Mouse (Mus musculus): ENCODE results near the gene Klhl22.

Gene Klhl22

DNA sequence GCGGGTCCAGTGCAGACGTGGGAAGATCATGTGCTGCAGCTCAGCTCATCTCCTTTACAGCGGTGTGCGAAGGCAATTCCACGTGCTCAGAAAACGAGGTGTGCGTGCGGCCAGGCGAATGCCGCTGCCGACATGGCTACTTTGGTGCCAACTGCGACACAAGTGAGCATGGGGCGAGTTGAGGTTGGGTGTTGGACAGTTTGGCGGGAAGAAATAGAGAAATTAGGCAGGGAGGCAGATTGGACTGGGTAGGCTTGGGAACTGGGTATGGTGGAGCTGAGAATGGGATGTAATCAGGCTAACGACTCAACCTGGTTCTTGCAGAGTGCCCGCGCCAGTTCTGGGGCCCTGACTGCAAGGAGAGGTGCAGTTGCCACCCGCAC, 43.0 kb downstream of the Klhl22 start:
- in situ Hi-C loops (cut with MboI, MseI) = loop anchor here (5.0 kb wide), 1 partner anchor 60 kb away; no protein-coding TSS in a partner anchor

DNA sequence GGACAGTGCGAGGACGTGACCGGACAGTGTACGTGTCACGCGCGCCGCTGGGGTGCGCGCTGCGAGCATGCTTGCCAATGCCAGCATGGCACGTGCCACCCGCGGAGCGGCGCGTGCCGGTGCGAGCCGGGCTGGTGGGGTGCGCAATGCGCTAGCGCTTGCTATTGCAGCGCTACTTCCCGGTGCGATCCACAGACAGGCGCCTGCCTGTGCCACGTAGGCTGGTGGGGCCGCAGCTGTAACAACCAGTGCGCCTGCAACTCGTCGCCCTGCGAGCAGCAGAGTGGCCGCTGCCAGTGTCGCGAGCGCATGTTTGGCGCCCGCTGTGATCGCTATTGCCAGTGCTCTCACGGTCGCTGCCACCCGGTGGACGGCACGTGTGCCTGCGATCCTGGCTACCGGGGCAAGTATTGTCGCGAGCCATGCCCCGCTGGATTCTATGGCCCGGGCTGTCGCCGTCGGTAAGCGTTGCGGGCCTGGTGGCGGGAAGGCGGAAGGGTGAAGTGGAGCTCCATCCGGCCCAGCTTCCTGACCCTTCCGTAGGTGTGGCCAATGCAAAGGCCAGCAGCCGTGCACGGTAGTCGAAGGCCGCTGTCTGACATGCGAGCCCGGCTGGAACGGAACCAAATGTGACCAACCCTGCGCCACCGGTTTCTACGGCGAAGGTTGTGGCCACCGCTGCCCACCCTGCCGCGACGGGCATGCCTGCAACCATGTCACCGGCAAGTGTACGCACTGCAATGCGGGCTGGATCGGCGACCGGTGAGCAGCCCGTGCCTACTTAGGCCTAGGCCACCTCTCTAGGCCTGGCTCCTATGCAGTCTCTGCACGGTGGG, 43.6 kb downstream of the Klhl22 start:
- in situ Hi-C loops (cut with MboI, MseI) = loop anchor here (5.0 kb wide), 1 partner anchor 61 kb away; no protein-coding TSS in a partner anchor

DNA sequence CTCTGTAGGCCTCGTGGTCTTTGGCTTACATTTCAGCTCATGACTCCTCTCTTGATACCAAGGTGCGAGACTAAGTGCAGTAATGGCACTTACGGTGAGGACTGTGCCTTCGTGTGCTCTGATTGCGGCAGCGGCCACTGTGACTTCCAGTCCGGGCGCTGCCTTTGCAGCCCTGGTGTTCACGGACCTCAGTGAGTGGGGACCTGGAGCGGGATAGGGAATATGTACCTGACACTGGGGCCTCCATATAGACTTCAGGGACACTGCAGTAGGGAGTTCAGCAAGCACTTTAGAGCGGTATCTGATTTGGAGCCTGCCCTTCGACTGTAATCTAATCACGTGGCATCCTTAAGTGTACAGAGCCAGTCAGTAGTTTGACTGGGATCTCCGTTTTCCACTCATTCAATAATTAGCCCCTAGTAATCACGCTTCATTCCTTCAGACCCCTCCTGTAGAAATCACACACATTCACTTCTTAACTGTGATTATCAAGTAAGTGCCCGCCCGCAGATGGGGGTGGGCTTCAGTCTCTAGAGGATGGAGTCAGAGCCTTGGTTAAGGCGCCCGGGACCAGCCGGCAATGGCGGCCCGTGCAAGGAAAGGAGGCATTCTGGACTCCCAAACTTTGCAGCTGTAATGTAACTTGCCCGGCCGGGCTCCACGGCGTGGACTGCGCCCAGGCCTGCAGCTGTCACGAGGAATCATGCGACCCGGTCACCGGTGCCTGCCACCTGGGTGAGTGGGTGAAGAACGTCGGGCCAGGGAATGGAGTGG, 44.4 kb downstream of the Klhl22 start:
- in situ Hi-C loops (cut with MboI, MseI) = loop anchor here (5.0 kb wide), 1 partner anchor 62 kb away; no protein-coding TSS in a partner anchor

DNA sequence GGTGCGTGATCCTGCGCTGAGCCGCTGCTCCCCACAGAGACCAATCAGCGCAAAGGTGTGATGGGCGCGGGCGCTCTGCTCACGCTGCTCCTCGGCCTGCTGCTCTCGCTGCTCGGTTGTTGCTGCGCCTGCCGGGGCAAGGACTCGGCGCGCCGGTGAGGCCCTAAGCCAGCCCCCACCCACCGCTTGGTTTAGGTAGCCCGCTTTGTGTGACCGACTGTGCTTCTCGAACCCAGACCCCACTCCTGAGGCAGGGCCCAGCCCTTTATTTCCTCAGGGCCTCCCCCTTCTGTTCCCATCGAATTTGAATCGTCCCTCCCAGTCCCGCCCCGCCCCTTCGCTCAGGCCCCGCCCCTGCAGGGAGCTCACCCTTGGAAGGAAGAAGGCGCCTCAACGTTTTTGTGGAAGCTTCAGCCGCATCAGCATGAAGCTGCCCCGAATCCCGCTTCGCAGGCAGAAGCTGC, 45.1 kb downstream of the Klhl22 start:
- in situ Hi-C loops (cut with MboI, MseI) = loop anchor here (5.0 kb wide), 1 partner anchor 62 kb away; no protein-coding TSS in a partner anchor

DNA sequence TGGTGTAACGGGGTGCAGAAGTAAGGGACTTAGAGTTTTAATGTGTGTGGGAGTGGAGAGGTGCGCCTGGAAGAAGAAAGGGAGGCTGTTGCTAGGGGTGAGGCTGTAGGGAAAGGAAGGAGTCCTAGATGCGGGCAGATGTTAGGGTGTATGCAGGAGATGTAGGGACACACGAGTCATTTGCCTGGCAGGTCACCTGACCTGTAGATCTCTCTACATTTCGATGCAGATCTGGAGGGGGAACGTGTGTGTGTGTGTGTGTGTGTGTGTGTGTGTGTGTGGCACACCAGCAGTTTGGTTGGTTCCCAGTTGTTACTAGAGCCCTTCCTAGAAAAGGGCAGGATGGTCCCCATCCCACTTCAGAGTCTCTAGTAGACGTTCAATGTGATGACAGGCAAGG, 45.6 kb downstream of the Klhl22 start:
- in situ Hi-C loops (cut with MboI, MseI) = loop anchor here (5.0 kb wide), 1 partner anchor 63 kb away; no protein-coding TSS in a partner anchor

DNA sequence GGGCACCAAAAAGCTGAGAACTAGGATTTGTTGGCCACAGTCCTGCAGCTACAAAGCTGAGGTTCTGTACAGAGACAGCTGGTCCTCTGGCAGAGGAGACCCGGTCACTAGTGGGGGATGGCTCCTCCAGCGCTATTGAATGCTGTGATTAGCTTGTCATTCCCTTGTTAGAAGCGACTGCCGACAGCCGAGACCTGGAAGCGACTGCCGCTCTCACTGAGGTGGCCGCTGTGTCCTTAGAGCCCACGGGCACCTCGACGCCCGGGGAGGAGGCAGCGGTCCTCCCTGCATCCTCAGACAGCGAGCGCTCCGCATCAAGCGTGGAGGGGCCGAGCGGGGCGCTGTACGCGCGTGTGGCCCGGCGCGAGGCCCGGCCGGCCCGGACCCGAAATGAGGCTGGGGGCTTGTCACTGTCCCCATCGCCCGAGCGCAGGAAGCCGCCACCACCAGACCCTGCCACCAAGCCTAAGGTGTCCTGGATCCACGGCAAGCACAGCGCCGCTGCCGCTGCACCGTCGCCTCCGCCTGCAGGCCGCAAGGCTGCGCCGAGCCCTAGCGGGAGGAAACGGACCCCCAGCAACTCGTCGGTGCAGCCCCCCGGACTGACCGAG, 47.3 kb downstream of the Klhl22 start:
- in situ Hi-C loops (cut with MboI, MseI) = no loop called here

DNA sequence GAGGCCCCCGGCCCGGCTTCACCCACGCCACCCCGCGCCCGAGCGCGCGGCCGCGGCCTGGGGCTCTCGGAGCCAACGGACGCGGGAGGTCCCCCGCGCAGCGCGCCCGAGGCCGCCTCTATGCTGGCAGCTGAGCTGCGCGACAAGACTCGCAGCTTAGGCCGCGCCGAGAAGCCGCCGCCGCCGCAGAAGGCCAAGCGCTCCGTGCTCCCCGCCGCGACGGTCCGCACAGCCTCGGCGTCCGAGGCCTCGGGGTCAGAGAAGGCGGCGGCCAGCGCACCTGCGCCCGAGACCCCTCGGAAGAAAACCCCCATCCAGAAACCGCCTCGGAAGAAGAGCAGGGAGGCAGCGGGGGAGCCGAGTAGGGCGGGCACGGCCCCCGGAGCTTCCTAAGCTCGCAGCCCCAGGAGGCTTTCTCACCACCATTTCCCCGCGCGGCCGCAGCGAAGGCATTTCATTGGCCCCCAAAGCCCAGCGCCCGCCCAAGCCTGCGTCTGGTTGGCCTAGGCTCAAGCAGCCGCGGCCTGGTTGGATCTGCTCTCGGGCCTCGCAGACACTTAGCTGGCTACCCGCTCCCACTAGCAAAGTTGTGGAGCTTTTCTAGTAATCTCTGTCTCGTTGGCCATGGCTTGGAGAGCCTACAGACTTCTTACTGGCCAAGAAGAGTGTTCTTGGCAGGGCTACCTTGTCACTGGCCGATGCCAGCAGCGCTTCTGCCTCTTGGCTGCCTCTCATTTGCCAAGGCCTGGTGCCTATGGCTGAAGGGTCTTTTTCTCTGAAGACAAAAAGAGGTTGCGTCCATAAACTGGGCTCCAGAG, 48.0 kb downstream of the Klhl22 start:
- in situ Hi-C loops (cut with MboI, MseI) = no loop called here

DNA sequence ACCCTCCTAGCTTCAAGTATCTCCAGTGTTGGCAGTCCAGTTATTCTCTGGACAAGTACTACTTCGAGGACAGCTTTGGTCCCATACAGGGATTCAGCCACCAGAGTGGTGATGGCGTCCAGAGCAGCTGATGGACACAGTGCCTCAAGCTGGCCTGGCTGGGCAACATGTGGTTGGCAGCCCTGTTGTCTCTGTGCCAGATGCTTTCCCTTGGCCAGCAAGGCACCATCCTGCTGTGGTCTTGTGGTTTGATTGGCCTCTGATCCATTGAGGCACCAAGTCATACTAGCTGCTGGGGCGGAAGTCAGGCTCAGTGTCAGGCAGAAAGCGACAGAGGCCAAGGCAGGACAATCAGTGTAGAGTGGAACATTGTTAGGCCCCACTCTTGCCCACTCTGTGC, 49.7 kb downstream of the Klhl22 start:
- in situ Hi-C loops (cut with MboI, MseI) = no loop called here

DNA sequence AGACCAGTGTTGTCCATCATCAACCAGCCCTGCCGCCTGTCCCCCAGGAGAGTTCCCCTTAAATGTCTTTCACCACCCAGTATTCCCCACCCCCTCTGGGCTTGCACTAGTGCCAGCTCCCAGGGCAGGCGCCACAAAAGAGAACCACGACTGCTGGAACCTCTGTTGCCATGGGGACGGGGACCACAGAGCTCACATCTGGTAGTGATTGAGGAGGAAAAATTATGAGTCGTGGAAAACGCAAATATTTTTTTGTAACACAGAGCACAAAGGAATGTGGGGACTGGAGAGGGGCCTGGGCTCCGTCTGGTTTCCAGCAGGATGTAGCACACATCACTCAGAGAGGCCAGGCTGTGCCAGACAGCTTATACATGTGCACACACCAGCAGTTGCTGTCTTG, 50.3 kb downstream of the Klhl22 start:
- in situ Hi-C loops (cut with MboI, MseI) = loop anchor here (10.0 kb wide), 1 partner anchor 1125 kb away; no protein-coding TSS in a partner anchor

DNA sequence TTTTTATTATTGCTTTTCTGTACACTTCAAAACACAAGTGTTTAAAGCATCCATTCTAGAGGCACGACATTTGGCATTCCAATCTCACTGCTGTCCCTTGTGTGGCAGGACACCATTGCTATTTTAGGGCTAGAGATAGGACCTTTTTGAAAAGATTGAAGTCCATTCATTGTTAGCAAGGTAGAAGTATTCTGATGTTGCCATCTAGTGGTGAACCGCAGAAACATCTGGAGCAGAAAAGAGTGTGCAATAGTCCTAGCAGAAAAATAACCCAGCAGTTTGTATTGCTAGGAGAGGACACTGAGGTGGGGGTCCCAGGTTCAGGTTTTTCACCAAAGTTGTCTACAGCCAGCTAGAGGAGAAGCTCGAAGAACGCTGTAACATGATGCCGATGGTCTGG, 52.7 kb downstream of the Klhl22 start:
- in situ Hi-C loops (cut with MboI, MseI) = loop anchor here (10.0 kb wide), 1 partner anchor 1123 kb away; no protein-coding TSS in a partner anchor

DNA sequence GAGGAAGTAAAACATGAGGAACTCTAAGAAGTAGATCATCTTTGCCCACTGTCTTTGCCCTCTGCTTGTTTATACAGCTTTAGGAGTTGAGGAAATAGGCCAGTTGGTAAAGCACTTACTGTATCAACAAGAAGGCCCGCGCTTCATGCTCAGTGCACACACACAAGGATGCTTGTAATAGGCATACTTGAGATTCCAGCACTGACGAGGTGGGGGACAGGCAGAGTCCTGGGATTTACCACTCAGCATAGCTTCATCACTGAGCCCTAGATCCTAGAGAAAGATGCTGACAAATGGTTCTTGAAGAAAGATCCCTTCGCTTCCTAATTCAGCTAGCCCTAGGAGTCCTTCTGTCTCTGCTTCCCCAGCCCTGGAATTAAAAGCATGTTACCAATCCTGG, 53.8 kb downstream of the Klhl22 start:
- in situ Hi-C loops (cut with MboI, MseI) = loop anchor here (10.0 kb wide), 1 partner anchor 1122 kb away; no protein-coding TSS in a partner anchor

DNA sequence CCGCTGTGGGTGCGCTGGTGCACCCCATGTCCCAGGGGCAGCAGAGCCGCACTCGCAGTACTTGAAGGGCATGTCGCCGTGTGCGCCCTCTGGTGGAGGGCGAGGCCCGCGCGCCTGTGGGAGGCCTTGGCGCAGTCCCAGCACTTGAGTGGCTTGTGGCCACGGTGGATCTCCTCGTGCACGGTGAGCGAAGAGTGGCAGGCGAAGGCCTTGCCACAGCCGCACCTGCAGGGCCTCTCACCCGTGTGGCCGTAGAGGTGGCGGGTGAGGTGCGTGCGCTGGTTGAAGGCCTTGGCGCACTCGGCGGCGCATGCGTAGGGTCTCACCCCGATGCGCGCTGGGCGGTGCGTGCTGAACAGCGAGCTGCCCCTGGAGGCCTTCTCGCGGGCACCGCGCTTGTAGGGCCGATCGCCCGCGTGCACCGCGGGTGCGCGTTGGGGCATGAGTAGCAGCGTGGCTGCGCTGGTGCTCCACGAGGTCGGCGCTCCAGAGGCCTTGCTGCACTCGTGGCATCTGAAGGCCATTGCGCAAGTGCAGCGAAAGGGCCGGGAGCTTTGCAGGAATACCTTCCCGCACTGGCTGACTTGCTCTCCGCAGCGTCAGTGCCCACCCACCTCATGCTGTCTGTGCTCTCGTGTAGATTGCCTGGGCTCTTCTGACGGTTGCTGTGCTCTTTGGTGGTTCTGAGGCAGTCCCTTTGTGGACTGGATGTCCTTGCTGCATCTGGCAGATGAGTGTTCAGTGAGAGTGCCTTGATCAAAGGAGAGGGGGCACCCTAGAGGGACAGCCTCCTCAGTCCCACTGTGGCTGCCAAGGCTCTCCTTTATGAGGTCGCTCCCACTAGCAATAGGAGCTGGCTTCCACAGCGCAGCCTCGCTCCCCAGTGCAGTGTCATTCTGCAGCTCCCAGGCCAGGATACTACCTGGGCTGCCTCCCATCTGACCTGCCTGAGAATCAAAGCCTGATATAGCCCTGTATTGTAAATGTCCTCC, 56.3 kb downstream of the Klhl22 start:
- in situ Hi-C loops (cut with MboI, MseI) = loop anchor here (10.0 kb wide), 1 partner anchor 1119 kb away; no protein-coding TSS in a partner anchor

DNA sequence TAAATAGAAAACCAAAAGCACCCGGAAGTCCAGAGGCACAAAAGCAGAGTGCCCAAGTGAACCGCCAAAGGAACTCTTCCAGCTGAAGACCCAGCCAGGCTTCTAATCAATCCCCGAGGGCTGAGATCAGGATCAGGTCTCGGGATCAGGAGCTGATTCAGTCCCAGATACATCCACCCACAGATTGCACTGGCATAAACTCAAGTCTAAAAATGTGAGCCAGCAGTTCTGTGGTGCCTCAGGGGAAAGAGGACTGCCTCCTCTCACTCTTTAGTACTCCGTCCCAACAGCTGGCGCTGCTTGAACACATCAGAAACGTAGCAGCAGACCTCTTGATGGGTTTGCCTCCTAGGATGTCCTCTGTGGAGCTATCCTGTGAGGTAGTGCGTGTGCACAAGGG, 57.1 kb downstream of the Klhl22 start:
- in situ Hi-C loops (cut with MboI, MseI) = loop anchor here (10.0 kb wide), 1 partner anchor 1118 kb away; no protein-coding TSS in a partner anchor

DNA sequence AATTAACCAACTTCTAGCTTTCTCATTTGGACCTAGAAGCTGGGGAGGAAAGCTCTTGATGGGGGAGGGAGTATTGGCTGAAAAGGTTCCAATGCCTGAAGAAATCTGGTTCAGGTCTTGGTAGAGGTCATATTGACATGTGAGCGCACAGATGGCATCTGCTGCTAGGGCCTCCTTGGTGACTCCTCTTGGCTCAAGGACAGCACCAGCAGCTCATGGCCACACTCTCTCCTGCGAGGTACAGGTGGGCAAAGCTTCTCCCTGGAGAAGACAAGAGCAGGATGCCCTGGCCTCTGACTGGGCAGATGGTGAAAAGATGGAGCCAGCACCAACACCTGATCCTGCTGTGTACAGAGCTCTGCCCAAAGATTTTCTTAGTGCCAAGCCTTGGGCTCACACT, 67.1 kb downstream of the Klhl22 start:
- in situ Hi-C loops (cut with MboI, MseI) = no loop called here

DNA sequence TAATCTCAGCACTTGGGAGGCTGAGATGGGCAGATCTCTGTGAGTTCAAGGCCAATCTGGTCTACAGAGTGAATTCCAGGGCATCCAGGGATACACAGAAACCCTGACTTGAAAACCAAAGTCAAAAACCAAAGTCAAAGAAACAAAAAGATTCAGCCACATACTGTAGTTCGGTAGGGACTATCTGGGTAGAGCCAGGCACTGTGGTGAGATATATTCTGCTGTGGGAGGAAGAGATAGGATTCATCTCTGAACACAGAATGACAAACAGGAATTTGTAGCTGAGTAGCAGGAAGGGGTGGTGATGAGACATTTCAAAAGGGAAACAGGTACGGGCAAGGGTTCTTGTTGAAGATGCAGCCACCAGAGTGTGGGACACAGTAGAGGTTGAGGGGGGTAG, 68.8 kb downstream of the Klhl22 start:
- in situ Hi-C loops (cut with MboI, MseI) = no loop called here

DNA sequence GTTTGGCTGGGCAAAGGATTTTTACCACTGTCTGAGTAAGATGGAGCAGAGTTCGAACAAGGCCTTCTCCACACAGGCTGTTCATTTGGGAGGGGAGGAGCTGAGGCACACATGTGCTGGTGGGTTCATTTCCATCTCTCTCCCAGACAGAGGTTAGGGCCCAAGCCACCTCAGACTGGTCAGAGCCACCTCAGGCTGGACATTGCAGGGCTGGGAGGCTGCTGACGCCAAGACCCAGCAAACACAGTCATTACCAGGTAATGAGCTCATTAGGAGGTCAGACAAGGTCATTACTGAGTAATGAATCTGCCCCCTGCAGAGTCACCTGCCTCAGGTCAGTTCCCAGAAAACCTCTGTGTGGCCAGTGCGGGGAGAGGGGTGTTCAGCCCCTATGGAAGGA, 69.4 kb downstream of the Klhl22 start:
- in situ Hi-C loops (cut with MboI, MseI) = no loop called here

DNA sequence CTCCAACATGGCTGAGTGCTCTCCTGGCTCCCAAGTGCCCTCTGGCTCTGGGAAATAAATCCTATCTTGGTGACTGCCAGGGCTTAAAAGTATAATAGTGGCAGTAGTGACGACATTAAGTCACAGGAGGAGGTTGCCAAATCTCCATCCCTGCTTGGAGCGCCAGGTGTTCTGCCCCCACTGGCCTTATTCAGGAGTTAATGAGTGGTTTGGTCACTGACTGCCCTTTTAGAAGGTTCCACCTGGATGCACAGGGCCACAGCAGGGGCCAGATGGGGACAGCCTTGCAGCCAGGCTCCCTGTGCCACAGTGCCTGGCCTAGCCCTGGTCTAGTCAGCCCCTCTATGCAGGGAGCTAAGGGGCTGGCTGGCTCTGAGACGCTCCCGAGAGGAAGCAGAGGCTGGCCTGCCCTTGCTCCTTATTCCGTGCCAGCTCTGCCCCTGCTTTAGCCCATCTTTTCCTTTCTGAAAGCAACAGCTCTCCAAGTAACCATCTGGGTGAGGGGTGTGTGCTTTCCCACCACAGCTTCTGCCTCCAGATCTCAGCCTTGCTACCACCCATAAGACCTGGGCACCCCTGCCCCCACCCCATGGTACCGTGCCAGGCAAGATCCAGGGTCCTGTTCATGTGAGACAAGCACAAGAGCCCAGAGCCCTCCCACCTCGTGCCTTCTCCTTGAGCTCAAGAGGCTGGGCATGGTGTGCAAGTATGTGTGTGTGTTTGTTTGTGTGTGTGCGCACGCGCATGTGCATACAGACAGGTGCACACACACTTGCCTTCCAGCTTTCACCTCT, 71.2 kb downstream of the Klhl22 start:
- in situ Hi-C loops (cut with MboI, MseI) = no loop called here

DNA sequence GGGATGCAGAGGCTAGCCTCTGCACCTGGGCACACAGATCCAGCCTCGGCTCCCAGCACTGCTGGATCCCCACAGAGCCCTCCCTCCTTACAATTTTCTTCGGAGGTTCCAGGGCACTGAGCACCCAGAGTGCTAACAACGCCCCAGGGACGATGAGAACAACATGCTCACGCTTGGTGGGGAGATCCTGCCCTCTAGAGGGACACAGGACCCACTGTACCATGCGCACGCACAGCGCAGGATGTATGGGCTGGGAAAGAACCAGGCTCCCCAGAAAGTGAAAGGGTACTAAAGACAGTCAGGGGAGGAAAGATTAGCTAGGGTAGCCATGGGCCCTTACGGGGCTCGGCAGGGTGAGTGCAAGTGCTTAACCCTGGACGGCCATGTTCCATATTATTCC, 72.4 kb downstream of the Klhl22 start:
- in situ Hi-C loops (cut with MboI, MseI) = no loop called here

DNA sequence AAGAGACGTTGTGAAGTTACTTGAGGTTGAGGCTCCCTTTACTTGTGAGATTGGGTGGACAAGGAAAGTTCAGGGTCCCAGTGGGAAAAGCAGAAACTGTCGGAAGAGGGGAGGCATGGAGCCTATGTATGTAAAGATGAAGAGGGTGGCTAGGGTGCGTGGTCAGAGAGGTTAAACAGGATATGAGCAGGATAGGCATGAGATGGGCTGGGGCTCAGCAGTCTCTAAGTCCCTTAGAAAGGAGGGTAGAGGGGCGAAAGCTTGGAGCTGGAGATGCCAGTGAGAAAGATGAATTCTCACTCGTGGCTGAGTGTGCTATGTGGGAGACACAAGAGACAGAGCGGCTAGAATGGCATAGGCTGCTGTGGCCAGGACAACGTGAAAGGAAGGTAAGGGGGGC, 73.4 kb downstream of the Klhl22 start, which contains the start of gene B830017H08Rik:
Gene B830017H08Rik (plus strand): TSS at position 301 of the 400 bp plus-strand sequence.
- in situ Hi-C loops (cut with MboI, MseI) = no loop called here

Measured in T-helper 2 cell (primary cell).